Mouse (Mus musculus): ENCODE measurements around the gene Ifit1bl2. TPM values are rescaled to one million over a fixed set of nuclear protein-coding genes. Genes with fewer than 3 reads are reported as not detected.

The Ifit1bl2 gene
- polyA plus RNA-seq, 1 experiment from 2014 or later, result 0.08 TPM

DNA sequence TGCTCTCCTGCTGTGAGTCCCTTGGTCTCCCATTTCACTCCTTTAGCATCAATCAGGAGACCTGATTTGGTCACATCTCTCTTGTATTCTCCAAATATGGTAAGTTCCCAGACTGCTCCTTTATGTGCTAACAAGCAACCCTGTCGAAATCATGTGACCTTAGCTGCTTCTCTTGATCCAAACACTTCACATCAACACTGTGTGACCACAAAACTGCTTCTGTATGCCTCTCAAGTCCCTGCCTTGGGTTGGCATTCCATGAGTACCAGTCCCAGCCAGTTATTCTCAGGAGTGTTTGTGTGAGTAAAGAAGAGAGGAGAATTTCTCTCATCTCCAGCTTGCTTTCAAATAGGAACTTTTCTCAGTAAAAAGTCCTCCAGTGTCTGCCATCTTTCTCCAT lies 63.4 kb downstream of the Ifit1bl2 start:
- H3K4me2 ChIP-seq, result no peak overlapping the region
- no peaks in the 10 kb centered on the region for H3K27me3 ChIP-seq
- no peak overlapping the region for H3K27ac ChIP-seq
- H3K4me1 ChIP-seq, result no peaks in the 10 kb centered on the region
- no peak for ATAC-seq
- H3K4me3 ChIP-seq, result no peak overlapping the region
- 88% methylated on average over 1 of the region's 1 CpGs for WGBS
- no peaks in the 10 kb centered on the region for H3K36me3 ChIP-seq (ENCODE audit: poor library complexity, severe bottlenecking)
- no peak overlapping the region for H3K9ac ChIP-seq
- H3K9me3 ChIP-seq (replicated peaks), result no peaks in the 10 kb centered on the region

DNA sequence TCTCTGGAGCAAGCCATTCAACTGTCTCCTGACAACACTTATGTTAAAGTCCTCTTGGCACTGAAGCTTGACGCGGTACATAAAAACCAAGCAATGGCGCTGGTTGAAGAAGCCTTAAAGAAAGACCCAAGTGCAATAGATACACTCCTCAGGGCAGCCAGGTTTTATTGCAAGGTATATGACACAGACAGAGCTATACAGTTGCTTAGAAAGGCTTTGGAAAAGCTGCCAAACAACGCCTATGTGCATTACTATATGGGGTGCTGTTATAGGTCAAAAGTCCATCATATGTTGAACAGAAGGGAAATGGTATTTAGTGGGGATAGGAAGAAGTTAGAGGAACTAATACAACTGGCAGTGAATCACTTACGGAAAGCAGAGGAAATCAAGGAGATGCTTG lies 66.9 kb downstream of the Ifit1bl2 start:
- WGBS, result 94% methylated on average over 5 of the region's 5 CpGs
- Histone ChIP-seq H3K27ac (no peak overlapping the region), H3K9ac (no peak overlapping the region), H3K4me1 (no peaks in the 10 kb centered on the region), H3K36me3 (ENCODE audit: poor library complexity, severe bottlenecking) (no peaks in the 10 kb centered on the region), H3K4me3 (no peak overlapping the region), H3K4me2 (no peak overlapping the region), H3K9me3 (replicated peaks) (no peaks in the 10 kb centered on the region), H3K27me3 (no peaks in the 10 kb centered on the region)
- no peak for ATAC-seq

DNA sequence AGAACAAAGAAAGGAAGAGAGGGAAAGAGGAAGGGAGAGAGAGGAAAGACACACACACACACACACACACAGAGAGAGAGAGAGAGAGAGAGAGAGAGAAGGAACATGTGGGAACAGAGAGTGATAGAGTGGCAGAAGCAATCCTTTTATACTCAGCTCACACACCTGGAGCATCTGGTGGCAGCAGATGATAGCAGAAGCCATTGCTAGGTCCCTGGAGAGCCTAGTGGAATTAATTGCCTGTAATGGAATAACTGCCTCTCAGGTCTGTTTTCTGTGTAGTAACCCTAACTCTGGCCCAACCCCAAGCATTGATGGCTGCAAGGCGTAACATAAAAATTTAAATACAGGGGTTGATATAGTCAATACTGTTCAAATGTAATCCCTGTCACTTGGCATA lies 69.5 kb downstream of the Ifit1bl2 start:
- Histone ChIP-seq H3K9ac (no peak overlapping the region), H3K9me3 (replicated peaks) (no peaks in the 10 kb centered on the region), H3K27me3 (no peaks in the 10 kb centered on the region), H3K4me1 (no peaks in the 10 kb centered on the region), H3K27ac (no peak overlapping the region), H3K36me3 (ENCODE audit: poor library complexity, severe bottlenecking) (no peaks in the 10 kb centered on the region), H3K4me2 (no peak overlapping the region), H3K4me3 (no peak overlapping the region)
- no peak for ATAC-seq
- WGBS, result 88% methylated on average over 1 of the region's 1 CpGs

DNA sequence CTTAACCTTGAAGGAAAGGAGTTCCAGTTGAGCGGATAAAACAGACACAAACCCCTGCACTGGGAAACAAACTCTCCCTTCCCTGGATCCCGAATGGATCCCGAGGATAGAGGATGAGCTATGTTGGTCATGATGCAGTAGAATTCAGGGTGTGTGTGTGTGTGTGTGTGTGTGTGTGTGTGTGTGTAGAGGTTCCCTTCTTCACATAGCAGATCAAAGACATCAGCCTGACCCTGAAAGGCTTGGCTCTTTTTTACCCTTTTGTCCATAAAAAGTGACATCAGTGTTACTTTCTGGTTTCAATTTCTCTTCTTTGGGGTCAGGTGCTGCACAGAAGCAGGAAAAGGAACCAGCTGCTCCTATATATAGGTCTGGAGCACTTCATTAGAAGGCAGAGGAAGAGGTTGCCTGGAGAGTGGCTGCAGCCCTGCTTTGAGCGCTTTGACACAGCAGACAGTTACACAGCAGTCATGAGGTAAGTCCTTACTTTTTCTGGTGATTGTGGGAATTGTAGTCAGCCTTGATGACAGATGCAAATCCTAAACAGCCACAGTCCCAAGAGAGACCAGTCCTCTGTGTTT lies 70.6 kb downstream of the Ifit1bl2 start:
- H3K4me1 ChIP-seq, result no peaks in the 10 kb centered on the region
- no peak overlapping the region for H3K9ac ChIP-seq
- H3K4me3 ChIP-seq, result no peak overlapping the region
- ATAC-seq, result no peak
- 84% methylated on average over 4 of the region's 4 CpGs for WGBS
- H3K27me3 ChIP-seq, result no peaks in the 10 kb centered on the region
- H3K9me3 ChIP-seq (replicated peaks), result no peaks in the 10 kb centered on the region
- no peaks in the 10 kb centered on the region for H3K36me3 ChIP-seq (ENCODE audit: poor library complexity, severe bottlenecking)
- H3K27ac ChIP-seq, result no peak overlapping the region
- H3K4me2 ChIP-seq, result no peak overlapping the region

DNA sequence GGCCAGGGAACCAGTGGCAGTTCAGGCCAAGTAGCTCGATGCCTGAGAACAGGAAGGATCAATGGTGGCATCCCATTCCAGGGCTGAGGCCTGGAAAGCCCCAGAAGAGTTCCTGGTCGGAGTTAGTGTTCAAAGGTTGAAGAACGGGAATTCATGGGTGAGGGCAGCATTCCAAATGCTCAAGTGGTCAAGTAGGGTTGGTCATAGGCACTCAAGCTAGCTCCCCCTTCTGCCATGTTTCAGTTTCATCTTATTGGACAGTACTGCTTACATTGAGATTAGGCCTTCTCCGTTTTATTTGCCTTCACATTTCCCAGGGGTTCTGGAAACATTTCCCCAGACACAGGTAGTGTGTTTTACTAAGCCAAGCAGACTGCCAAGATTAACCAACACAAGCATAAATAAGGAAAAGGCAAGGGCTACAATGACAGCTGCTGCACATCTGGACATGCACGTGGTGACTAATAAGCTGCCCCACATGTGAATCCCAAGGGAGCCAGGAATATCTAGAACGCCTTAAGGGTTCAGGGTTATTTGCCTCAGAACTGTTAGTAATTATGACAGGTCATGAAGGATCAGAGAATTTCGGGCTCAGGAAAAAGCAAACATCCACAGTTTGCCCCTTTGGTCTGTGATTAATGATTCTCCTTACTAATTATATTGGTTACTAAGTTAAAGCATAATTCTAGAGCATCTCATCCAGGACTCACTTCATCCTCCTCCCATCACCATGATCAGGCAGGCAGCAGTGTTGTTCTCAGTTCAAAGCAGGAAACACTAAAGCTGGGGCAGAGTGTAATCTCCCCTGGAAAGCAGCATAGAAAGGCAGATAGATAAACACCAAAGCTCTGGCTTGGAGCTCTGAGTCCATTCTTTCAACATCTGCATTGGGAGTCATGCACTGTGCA lies 71.3 kb downstream of the Ifit1bl2 start:
- Histone ChIP-seq H3K27me3 (no peaks in the 10 kb centered on the region), H3K4me2 (no peak overlapping the region), H3K36me3 (ENCODE audit: poor library complexity, severe bottlenecking) (no peaks in the 10 kb centered on the region), H3K4me3 (no peak overlapping the region), H3K9ac (no peak overlapping the region), H3K4me1 (no peaks in the 10 kb centered on the region), H3K9me3 (replicated peaks) (no peaks in the 10 kb centered on the region), H3K27ac (no peak overlapping the region)
- no peak for ATAC-seq
- 88% methylated on average over 7 of the region's 7 CpGs for WGBS

Other genes with a start within 250 kb of the Ifit1bl2 start
- gene Ch25h, start 165.6 kb downstream of the Ifit1bl2 start, polyA plus RNA-seq (2015; fragmentation: Nextera tagmentation; extraction: Ambion mirVana), result 0.23 and 0.37 TPM in 2 replicates
- gene Lipa, start 113.3 kb downstream of the Ifit1bl2 start, polyA plus RNA-seq (2015; fragmentation: Nextera tagmentation; extraction: Ambion mirVana), result 12.7 and 13.6 TPM in 2 replicates
- gene Ifit2, start 90.0 kb downstream of the Ifit1bl2 start, polyA plus RNA-seq (2015; fragmentation: Nextera tagmentation; extraction: Ambion mirVana), result 5.1 and 6.0 TPM in 2 replicates
- gene Ifit3, start 57.2 kb downstream of the Ifit1bl2 start, polyA plus RNA-seq (2015; fragmentation: Nextera tagmentation; extraction: Ambion mirVana), result 0.26 and 0.43 TPM in 2 replicates
- gene Ifit1bl1, start 38.8 kb downstream of the Ifit1bl2 start, polyA plus RNA-seq (2015; fragmentation: Nextera tagmentation; extraction: Ambion mirVana), result 0.36 and 0.40 TPM in 2 replicates
- gene Ifit3b, start 32.8 kb downstream of the Ifit1bl2 start, polyA plus RNA-seq (2015; fragmentation: Nextera tagmentation; extraction: Ambion mirVana), result not detected in 2 replicates
- gene Ifit1, start 128 bp upstream of the Ifit1bl2 start, polyA plus RNA-seq (2015; fragmentation: Nextera tagmentation; extraction: Ambion mirVana), result 0.17 TPM in 1 of 2 replicates, not detected in the other
- 1.5 and 1.8 TPM in 2 replicates for gene Slc16a12, start 106.5 kb upstream of the Ifit1bl2 start, polyA plus RNA-seq (2015; fragmentation: Nextera tagmentation; extraction: Ambion mirVana)
- 5.8 and 6.7 TPM in 2 replicates for gene Pank1, start 238.7 kb upstream of the Ifit1bl2 start, polyA plus RNA-seq (2015; fragmentation: Nextera tagmentation; extraction: Ambion mirVana)